Mouse (Mus musculus) lung, adult 18-20 months (tissue): Measurements from ENCODE around the gene Orc4.
"Not testable (repeated sequence)": the region's sequence is repeated elsewhere in the genome, so short reads cannot be mapped to it uniquely, and the experiment has no call there.

ENCODE experiments used
- DNase-seq, 2 experiments: peaks; one replicate each; pipeline ENCODE4 v3.0.0; 2022; ENCODE audit warnings: mixed read lengths in 2 of 2

Orc4 gene

GRCm38 (mm10) chr2:48950252-48950315 lies at the start of gene Orc4:
Gene Orc4 (minus strand): TSS chr2:48950277.
- no peak for DNase-seq

GRCm38 (mm10) chr2:48990322-48990721 lies 40.2 kb upstream of the Orc4 start:
- DNase-seq: no peak

DNA sequence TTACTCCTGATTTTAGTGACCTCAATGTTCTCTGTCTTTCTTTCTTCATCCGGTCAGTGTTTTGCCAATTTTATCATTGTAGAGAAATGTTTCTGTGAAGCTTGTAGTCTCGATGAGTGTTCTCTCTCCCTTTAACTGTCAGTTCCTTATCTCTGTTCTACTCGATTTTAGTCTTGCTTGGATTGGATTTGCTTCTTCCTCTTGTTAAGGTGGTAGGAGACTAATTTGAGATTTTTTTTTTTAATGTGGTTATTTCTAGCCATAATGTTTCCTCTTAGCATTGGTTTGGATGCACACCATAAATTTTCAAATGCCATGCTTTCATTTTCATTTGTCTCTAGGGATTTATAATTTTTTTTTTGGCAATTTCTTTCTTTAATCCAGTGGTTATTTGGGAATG lies 28.8 kb upstream of the Orc4 start:
- no peak for DNase-seq

- no peak for DNase-seq
Measured at GRCm38 (mm10) chr2:48956591-48956990, 6.5 kb upstream of the Orc4 start.

DNA sequence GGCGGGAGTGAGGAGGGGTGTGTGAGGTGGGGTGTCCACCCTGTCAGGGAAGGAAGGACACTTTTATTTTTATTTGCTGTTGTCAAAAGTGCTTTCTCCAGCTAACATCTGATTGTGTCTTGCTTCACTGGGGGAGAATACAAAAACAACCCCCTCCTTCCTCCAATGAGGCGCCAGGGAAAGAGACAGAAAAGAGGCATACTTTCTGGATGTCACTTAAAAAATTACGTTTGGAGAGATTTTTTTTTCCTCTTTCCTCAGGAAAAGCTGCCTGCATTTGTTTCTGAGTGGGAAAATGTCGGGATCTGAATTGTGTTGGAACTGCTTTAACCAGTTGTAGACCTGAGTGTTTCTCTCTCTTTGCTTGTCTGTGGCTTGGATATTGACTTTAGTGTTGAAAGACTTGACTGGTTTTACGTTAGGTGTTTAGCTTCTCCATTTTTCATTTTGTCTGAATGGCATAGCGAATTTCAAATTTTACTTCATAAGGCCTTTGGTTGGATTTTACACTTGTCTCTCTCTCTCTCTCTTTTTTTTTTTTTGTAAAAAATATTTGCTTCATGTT lies 321 bp upstream of the Orc4 start:
- no peak for DNase-seq

GRCm38 (mm10) chr2:48949743-48950251 lies 280 bp downstream of the Orc4 start:
- DNase-seq: peak; percentile 35

DNA sequence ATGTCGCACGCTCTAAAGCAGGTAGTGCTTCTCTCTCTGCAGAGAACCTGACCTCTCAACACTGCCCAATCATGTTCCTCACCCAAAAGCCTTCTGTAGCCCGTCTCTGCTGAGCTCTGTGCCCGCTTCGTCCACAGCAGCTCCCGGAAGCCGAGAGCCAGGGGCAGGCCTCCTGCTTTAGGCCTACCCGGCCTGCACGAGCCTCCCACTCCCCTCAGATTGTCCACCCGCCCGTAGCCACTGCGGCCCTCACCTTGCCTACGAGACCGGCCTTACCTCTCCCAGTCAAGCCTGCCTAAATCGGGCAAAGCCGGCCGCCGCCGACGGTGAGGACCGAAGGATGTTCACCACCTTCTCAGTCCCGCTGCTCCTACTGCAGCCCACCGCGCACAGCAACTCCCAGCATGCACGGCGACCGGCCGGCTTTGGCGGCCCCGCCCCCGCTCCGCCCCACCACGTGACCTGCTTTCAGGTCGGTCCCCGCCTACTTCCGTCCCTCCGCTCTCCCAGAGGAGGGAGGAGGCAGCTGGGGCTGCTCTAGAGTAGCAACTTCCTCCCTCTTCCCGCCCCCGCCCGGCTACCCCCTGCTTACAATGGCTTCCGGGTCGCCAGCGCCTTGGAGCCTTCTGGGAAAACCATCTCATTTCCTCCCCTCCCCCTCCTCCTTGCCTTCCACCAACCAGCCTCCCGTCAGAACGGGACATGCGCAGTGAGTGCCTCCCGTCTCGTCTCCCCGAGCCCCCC lies 1.1 kb downstream of the Orc4 start, which contains the start of gene Mbd5:
Mbd5 (plus strand) TSS at position 668 of the 744 bp plus-strand sequence.
- peak; percentile 99 for DNase-seq

DNA sequence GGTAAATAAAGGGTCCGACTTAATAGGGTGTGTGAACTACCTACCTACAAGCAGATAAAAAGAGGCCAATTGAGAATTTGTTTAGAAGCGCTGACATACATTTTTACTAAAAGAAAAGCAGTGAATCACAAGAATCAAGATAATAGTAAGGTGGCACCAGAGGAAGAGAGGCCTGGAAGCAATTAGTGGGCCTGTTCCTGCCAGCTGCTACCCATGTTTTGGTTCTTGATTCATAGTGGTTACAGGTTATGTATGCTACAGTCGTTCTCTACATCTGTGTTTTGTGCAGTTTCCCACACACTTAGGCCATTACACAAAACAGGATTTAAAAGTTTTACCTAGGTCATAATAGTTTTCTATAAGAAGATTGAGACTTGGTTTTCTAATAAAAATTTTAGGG lies 2.3 kb downstream of the Orc4 start:
- no peak for DNase-seq

DNA sequence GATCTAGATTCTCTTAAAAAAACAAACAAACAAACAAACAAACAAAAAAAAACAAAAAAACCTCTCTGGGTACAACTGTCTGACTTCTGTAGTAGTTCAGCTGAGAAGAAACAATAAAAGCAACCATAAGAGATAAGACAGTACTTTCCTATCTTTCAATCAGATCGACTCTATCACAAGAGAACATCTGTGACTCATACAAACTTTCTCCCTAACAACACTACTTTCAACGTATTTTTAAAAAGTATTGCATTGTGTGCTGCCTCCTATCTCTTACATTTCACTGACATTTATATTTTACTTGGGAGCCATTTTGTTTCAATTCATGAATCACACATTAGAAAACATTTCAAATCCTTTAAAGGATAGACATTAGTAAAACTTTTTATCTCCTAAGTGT lies 15.0 kb downstream of the Orc4 start:
- no peak for DNase-seq

DNA sequence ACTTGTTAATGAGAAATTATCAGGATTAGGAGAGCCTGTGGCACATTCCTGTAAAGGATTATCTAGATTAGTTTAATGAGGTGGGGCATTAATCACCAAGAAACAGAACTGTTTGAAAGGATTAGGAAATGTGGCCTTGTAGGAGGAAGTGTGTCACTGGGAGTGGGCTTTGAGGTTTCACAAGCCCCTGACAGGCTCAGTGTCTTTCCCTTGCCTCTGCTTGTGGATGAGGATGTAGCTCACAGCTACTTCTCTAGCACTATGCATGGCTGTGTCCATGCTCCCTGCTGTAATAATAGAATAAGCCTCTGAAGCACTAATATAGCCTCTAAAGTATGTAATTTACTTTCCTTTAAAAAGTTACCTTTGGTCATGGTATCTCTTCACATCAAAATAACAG lies 34.2 kb downstream of the Orc4 start:
- DNase-seq: no peak

- DNase-seq: no peak
Measured at GRCm38 (mm10) chr2:48914185-48914584, 35.9 kb downstream of the Orc4 start.

- DNase-seq: no peak
Measured at GRCm38 (mm10) chr2:48908866-48909265, 41.2 kb downstream of the Orc4 start.

GRCm38 (mm10) chr2:48895186-48895585 lies 54.9 kb downstream of the Orc4 start:
- DNase-seq: no peak

GRCm38 (mm10) chr2:48885945-48886344 lies 64.1 kb downstream of the Orc4 start:
- peak; percentile 14 to 66 for DNase-seq

DNA sequence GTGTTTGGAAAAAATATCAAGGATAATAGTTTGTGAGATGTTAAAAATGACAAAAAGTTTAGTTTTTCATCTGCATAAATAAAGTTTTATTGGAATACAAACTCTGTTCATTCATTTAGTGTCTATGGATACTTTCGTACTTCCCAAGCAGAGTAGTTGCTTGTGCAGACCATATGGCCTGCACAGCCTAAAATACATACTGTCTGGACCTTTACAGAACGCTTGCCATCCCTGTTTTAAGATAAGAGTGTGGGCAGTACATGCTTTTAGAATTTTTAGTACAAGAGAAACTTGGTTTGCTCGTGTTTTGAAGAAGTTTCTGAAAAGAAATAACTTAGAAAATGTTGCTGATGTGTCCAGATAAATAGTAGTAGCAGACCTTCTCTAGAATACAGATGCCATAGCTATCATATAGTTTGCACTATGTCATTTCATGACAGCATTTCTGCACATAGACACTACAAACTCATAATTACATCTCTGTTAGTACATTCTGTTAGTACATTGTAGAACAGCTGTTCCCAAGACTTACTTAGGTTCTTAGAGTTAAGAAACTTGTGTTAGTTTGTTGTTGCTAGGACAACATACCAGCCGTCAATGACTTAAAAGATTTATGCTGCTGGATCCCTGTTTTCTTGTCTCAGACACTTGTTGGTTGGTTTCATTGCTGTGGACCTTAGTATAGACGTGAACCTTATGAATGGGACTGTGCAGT lies 81.7 kb downstream of the Orc4 start:
- DNase-seq: no peak

DNA sequence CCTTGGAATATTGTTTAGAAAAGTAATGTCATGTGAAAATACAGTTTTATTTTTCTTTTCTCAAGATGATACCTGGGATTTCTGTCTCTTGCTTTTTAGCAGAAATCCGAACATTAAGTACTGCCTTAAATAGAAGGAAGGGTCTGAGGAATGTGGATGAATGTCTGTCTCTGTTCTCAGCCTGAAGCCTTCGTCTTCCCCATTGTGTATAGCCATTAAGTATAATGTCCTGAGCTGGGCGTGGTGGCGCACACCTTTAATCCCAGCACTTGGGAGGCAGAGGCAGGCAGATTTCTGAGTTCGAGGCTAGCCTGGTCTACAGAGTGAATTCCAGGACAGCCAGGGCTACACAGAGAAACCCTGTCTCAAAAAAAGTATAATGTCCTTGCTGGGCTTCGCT lies 84.5 kb downstream of the Orc4 start:
- DNase-seq: not testable (repeated sequence)
